Mouse (Mus musculus) cortical plate, adult 2 months (tissue): ENCODE results near the gene Relch. TPM values are rescaled to one million over a fixed set of nuclear protein-coding genes. Genes with fewer than 3 reads are reported as not detected.

ENCODE experiments used
- H3K27ac ChIP-seq: fragments of 200-500 bp; 2 replicates; pipeline ENCODE4 v1.5.1; 2012; ENCODE audit warnings: low read length, control low read depth, inconsistent platforms; ENCODE audit not compliant: insufficient read depth
- H3K4me1 ChIP-seq: fragments of 200-500 bp; 2 replicates; pipeline ENCODE4 v1.6.1; 2011; ENCODE audit warnings: low read length; ENCODE audit not compliant: control insufficient read depth, insufficient read depth
- H3K4me3 ChIP-seq: fragments of 200-500 bp; 2 replicates; pipeline ENCODE4 v1.5.1; 2011; ENCODE audit warnings: mild to moderate bottlenecking, low read length, control low read depth; ENCODE audit not compliant: insufficient read depth
- CTCF ChIP-seq: fragments of 200-500 bp; IDR thresholded peaks from 2 replicates; pipeline ENCODE4 v1.5.1; 2011; ENCODE audit warnings: mild to moderate bottlenecking, control low read depth, low read length; ENCODE audit not compliant: insufficient read depth; ENCODE audit errors: extremely low read depth
- POLR2A ChIP-seq: fragments of 200-500 bp; IDR thresholded peaks from 2 replicates; pipeline ENCODE4 v1.6.1; 2011; ENCODE audit warnings: mild to moderate bottlenecking, low read length, control low read depth; ENCODE audit not compliant: insufficient read depth; ENCODE audit errors: extremely low read depth
- polyA plus RNA-seq: library from polyadenylated mRNA; depleted of rRNA; stranded (reverse); fragments of >200 nt; gene quantifications from 2 replicates; pipeline ENCODE4 v1.2.3, GENCODE M21; 2012; rRNA removed

The Relch gene
- polyA plus RNA-seq, 1 experiment: 39.6 TPM

DNA sequence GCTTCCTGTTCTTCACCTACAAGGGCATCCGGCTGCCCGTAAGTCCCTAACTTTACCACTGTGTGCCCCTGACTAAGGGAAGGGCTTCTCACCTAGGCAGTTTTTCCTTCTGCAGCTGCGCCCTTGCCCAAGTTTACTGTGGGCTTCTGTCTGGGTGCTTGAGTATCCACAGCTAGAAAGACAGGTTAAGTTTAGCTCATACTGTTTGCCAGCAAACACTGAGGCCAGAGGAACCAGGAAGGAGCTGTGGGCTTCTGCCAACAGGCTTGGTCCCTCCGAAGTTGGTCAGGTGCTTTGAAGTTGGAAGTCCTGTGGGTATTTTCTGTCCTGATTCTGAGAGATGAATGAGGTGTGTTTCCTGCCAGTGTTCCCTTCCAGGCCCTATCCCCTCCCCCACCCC lies 121.5 kb downstream of the Relch start:
- TF ChIP-seq POLR2A (no peak), CTCF (no peak)
- Histone ChIP-seq H3K4me1 (no peaks in the 10 kb centered on the region; the same call in 1 of the 2 replicates), H3K27ac (no peak overlapping the region), H3K4me3 (no peak overlapping the region)

DNA sequence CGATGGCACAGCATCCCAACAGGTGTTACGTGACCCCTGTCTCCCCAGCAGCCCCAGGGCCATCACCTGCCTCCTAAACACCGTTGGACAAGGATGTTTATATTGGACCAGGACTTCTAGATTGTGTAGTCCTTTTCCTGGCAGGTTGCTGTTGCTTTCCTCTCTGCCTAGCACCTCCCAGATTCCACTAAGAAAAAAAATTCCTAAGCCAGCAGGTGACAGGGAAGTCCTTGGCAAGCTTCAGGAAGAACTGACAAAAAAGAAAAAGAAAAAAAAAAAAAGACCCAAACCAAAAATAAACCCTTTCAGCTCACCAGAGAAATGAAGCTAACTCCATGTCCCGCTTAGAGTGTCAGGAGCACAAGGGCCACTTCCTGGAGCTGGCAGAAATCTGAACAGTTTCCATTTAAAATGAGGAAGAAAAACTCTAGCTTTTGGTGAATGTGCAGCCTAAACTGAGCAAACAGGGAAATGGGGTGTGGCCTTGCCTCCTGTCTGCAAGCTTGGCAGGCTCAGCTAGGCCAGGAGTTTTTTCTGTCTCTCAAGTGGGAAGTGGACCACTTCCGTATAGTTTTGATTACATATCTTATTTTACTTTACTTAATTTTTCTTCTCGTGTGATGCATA lies 123.2 kb downstream of the Relch start:
- Histone ChIP-seq H3K27ac (no peak overlapping the region), H3K4me1 (no peaks in the 10 kb centered on the region), H3K4me3 (no peak overlapping the region)
- no peak for TF ChIP-seq CTCF
- no peak for TF ChIP-seq POLR2A

DNA sequence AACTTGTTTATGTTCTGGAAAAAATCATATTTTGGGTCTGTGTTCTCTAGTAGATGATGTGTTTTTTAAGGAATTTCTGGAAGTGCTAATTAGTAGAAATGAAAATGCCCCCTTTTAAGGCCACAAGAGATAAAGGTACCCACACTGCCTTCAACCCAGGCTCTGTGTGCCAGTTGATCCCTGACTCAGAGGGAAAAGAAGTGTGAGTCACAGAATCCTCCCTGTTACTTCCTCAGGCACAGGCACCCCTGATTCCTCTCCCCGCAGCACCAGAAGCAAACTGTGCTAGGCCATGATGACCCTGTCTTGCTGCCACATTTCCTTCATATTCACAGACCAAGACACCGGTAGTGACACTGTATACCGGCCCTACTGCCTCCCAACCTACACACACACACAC lies 126.4 kb downstream of the Relch start:
- Histone ChIP-seq H3K27ac (no peak overlapping the region), H3K4me3 (no peak overlapping the region), H3K4me1 (no peaks in the 10 kb centered on the region)
- TF ChIP-seq CTCF (no peak), POLR2A (no peak)

DNA sequence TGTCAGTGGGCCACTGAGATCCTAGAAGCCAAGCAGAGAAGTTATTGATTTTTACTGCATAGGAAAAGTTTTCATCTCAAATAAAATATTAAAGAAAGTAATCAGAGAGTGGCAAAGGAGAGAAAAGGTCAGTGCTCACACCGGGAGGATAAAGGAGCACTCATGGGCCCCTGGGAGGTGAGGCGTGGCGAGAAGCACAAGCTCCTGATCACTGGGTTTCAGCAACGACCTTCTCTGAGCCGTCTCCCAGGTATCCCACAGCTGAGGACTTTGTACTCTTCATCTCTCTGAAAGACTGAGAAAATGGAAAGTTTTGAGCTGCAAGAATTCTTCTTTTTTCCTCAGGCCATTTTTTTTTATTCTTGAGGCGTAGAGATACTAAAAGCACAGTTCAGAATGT lies 131.0 kb downstream of the Relch start:
- H3K4me1 ChIP-seq: no peaks in the 10 kb centered on the region
- H3K27ac ChIP-seq: no peak overlapping the region
- no peak overlapping the region for H3K4me3 ChIP-seq
- no peak for TF ChIP-seq POLR2A
- no peak for TF ChIP-seq CTCF

DNA sequence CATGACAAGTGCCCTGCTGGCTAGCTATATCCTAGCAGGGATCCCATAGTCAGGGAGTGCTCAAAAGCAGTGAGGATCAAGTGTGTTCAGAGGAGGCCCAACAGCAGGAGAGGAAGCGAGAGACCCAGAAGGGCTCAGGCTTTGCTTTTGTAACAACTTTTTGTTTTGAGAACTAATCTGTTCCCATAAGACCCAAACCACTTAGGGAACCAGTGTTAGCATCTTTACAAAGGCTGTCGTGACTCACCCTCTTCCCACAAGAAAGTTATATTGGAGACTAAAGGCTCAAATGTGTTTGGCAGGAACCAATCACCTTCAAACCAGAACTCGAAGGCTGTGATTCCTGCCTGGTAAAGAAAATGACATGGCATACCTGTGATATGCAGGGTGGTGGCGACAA lies 132.0 kb downstream of the Relch start:
- Histone ChIP-seq H3K4me3 (no peak overlapping the region), H3K27ac (no peak overlapping the region; the same call in 1 of the 2 replicates), H3K4me1 (no peaks in the 10 kb centered on the region)
- no peak for TF ChIP-seq CTCF

DNA sequence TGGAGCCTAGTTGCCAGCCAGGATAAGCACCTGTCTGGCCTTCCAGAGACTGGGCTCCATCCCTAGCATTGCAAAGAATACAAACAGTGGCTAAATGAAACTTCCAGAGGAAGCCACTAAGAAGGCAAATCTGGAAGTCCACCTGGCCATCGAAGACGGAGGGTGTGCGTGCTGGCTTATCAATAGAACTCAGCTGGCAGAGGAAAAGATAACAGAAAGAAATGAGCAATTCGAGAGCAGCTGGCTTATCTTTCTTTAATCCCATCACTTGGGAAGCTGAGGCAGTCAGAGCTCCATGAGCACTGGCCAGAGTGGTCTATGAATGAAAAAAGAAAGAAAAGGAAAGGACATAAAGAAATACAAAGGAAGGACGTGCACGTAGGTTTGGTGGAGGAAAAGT lies 136.9 kb downstream of the Relch start:
- Histone ChIP-seq H3K4me3 (no peak overlapping the region), H3K4me1 (no peaks in the 10 kb centered on the region), H3K27ac (no peak overlapping the region)
- TF ChIP-seq POLR2A (no peak), CTCF (no peak)

DNA sequence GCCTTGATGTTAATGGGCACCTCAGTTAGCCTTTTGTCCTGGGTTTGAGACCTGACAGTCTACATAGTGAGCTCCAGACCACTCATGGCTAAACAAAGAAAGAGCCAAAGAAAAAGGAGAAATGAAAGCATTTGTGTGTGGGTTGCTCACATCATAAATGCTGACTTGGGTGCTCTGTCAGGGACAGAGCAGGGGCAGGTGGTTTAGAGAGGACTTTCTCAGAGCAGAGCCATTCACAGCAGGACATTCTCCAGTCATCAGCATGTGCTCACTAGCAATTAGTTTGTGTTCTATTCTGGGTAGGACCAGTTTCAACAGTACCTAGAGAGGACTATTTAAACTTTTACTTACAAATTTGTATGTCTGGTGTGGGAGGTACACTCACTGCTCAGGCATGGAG lies 137.6 kb downstream of the Relch start:
- TF ChIP-seq CTCF: no peak
- TF ChIP-seq POLR2A: no peak
- no peak overlapping the region for H3K27ac ChIP-seq
- H3K4me3 ChIP-seq: no peak overlapping the region
- no peaks in the 10 kb centered on the region for H3K4me1 ChIP-seq

DNA sequence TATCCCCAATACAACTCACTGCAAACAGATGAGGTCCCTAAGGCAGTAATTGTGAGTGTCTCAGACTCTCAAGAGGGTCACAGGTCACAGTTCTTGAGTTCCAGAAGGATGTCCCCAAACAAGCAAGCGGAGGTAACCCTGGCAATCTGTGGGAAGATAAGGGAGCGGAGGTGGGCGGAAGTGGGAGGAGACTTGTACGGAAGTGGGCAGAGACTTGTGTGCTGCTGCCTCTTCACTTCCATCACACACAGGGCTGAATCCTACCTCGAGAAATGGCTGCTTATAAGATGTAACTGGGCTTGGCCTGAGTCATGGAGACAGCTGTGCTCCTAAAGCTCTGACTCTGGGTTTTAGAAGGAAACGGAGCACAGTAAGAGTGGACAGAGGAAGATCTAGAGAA lies 139.3 kb downstream of the Relch start:
- Histone ChIP-seq H3K4me3 (no peak overlapping the region), H3K27ac (no peak overlapping the region), H3K4me1 (no peaks in the 10 kb centered on the region)
- no peak for TF ChIP-seq POLR2A
- TF ChIP-seq CTCF: no peak

DNA sequence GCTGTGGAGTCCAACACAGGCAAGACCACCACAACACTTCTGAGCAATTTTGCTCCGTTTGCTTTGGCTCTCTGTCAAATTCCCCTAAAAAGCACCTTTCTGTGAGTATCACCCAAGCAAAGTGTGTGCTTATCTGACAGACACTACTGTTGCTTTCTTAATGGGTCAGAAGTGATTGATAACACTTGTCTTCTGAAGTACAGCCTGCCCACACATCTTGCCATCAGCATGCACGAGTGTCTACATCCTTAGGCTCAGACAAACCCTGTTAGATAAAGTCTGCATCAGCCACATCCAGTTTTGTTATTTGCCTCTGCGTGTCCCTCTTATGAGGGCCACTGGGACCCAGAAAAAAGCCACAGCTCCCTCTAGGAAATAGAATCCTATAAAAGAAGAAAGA lies 140.6 kb downstream of the Relch start:
- Histone ChIP-seq H3K27ac (no peak overlapping the region), H3K4me1 (no peaks in the 10 kb centered on the region), H3K4me3 (no peak overlapping the region)
- TF ChIP-seq POLR2A (no peak), CTCF (no peak)

Other genes starting within 250 kb of the Relch start
- 18.4 and 19.7 TPM in 2 replicates for gene Pign, start 184 bp upstream of the Relch start, polyA plus RNA-seq
- 3.9 and 4.0 TPM in 2 replicates for gene Tnfrsf11a, start 116.9 kb downstream of the Relch start, polyA plus RNA-seq